Mouse (Mus musculus): Measurements from ENCODE around the gene Ccl9.
"Not testable (repeated sequence)": the region's sequence is repeated elsewhere in the genome, so short reads cannot be mapped to it uniquely, and the experiment has no call there.

DNA sequence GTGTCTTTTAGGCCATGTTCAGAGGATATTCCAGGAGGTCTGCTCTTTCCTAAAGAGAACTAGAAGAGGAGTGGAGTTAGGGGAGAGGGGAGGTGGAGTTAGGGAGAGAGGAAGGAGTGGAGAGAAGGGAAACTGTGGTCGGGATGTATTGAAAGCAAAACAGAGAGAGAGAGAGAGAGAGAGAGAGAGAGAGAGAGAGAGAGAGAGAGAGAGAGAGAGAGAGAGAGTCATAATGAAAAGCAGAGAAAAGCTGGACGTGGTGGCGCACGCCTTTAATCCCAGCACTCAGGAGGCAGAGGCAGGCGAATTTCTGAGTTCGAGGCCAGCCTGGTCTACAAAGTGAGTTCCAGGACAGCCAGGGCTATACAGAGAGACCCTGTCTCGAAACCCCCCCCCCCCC lies 27.4 kb downstream of the Ccl9 start:
- TF ChIP-seq POLR2A (IDR thresholded peaks at IDR 0.05; ENCODE audit: insufficient read depth, low read length); CTCF (IDR thresholded peaks at IDR 0.05; ENCODE audit: low read depth, low read length): not testable (repeated sequence)

All from ES-Bruce4 (cell line).